Mouse (Mus musculus) hindbrain, embryonic 14.5 days (tissue): ENCODE measurements around the gene Tacc2. TPM values are rescaled to one million over a fixed set of nuclear protein-coding genes. Genes with fewer than 3 reads are reported as not detected.

Experiments
- ATAC-seq: fragments of 200-750 bp; cut with Nextera tagmentation; 2 replicates; pipeline ENCODE4 v1.8.0; 2017; ENCODE audit warnings: moderate number of reproducible peaks, mild to moderate bottlenecking, moderate TSS enrichment, moderate library complexity; ENCODE audit not compliant: low FRiP score
- DNase-seq: peaks from one replicate; pipeline ENCODE4 v3.0.0-alpha.2; 2015; ENCODE audit warnings: low spot score
- H3K27ac ChIP-seq: fragments of 300-500 bp; sonication (generic); 2 replicates; pipeline ENCODE4 v1.5.1; 2014; ENCODE audit warnings: mild to moderate bottlenecking, moderate library complexity
- H3K27me3 ChIP-seq: fragments of 300-500 bp; sonication (generic); 2 replicates; pipeline ENCODE4 v1.6.1; 2014; ENCODE audit warnings: mild to moderate bottlenecking, low read length, mixed read lengths; ENCODE audit not compliant: control insufficient read depth, insufficient read depth
- H3K36me3 ChIP-seq: fragments of 300-500 bp; sonication (generic); replicated peaks from 2 replicates; pipeline ENCODE4 v1.6.1; 2014; ENCODE audit not compliant: control insufficient read depth, insufficient read depth
- H3K4me1 ChIP-seq: fragments of 300-500 bp; sonication (generic); replicated peaks from 2 replicates; pipeline ENCODE4 v1.6.1; 2014; ENCODE audit warnings: antibody characterized with exemption, low read length, mixed read lengths; ENCODE audit not compliant: control insufficient read depth, insufficient read depth
- H3K4me2 ChIP-seq: fragments of 300-500 bp; sonication (generic); replicated peaks from 2 replicates; pipeline ENCODE4 v1.6.1; 2014; ENCODE audit warnings: mild to moderate bottlenecking, moderate library complexity
- H3K4me3 ChIP-seq: fragments of 300-500 bp; sonication (generic); replicated peaks from 2 replicates; pipeline ENCODE4 v1.5.1; 2014; ENCODE audit warnings: mild to moderate bottlenecking, low read length
- H3K9ac ChIP-seq: fragments of 300-500 bp; sonication (generic); 2 replicates; pipeline ENCODE4 v1.6.1; 2014
- H3K9me3 ChIP-seq: fragments of 300-500 bp; sonication (generic); 2 replicates; pipeline ENCODE4 v1.6.1; 2016; ENCODE audit warnings: low read length; ENCODE audit not compliant: control insufficient read depth
- WGBS: fragments of 180-500 bp; shearing (Covaris S2); extraction: QIAGEN DNeasy Blood & Tissue Kit; methylation state at CpG from one replicate; pipeline ENCODE4 v1.1.7; 2014; 5-methylcytosine and 5-hydroxymethylcytosine counted together
- polyA plus RNA-seq: library from polyadenylated mRNA; unstranded; fragments of >200 nt; fragmentation: Nextera tagmentation; extraction: Ambion mirVana; gene quantifications from 2 replicates; pipeline ENCODE4 v1.2.1, GENCODE M21; 2014

Gene Tacc2
- polyA plus RNA-seq, 1 experiment from 2014 or later = 58.9 TPM

DNA sequence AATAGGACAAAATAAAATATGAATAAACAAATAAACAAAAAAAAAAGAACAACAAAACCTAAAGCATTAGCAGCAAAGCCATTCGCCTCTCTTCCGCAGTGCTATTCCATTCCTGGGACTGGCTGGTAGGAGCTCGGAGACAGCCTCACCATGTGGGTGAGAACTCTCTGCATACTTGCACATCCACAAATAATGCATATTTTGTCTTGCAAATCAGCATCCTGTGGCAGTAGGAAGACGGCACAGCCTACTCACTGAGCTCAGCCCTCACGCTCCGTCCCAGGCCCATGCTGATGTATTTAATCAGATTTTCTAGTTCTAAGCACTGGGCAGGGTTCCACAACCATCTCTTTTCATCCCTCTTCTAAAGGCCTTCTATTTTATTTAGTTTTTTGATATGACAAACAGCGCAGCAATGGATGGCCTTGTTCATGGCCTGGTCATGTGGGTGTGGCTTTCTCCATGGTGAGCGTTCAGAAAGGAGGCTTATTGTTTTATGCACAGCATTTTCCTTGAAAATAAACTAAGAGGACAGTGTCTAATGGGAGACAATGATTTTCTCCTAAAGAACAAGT, 226.1 kb downstream of the Tacc2 start:
- Histone ChIP-seq H3K27me3 (no peaks in the 10 kb centered on the region), H3K4me3 (no peak overlapping the region), H3K9ac (no peak overlapping the region), H3K4me2 (no peak overlapping the region), H3K4me1 (no peaks in the 10 kb centered on the region), H3K9me3 (no peaks in the 10 kb centered on the region), H3K27ac (no peak overlapping the region), H3K36me3 (no peaks in the 10 kb centered on the region)
- DNase-seq = no peak
- no peak for ATAC-seq
- WGBS = 66% methylated on average over 8 of the region's 8 CpGs

GRCm38 (mm10) chr7:130804991-130805390, 227.8 kb downstream of the Tacc2 start:
- Histone ChIP-seq H3K27me3 (no peaks in the 10 kb centered on the region), H3K4me1 (no peaks in the 10 kb centered on the region), H3K4me2 (no peak overlapping the region), H3K36me3 (no peaks in the 10 kb centered on the region), H3K27ac (no peak overlapping the region), H3K9ac (no peak overlapping the region), H3K4me3 (no peak overlapping the region), H3K9me3 (no peaks in the 10 kb centered on the region)
- WGBS = 85% methylated on average over 5 of the region's 5 CpGs
- no peak for ATAC-seq
- DNase-seq = no peak

DNA sequence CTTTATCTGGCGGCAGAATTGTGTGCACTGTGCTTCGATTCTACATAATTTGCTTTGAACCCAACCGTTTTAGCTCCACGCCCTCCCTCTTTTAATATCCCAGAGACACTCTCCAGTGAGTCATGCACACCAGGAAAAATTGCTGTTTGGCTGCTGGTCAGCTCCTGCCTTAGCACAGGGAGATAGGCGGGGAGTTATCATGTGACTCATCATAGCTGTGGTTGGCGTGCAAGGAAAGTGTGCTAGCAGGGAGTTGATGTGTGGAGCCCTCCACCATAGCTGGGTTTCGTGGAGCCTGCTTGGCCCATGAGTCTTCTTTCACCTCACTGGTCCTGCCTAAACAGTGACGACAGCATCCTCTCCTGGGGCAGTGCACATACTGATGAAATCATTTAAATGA, 230.5 kb downstream of the Tacc2 start:
- Histone ChIP-seq H3K27me3 (no peaks in the 10 kb centered on the region), H3K4me3 (no peak overlapping the region), H3K4me1 (no peaks in the 10 kb centered on the region), H3K36me3 (no peaks in the 10 kb centered on the region), H3K9me3 (no peaks in the 10 kb centered on the region), H3K27ac (no peak overlapping the region), H3K9ac (no peak overlapping the region), H3K4me2 (no peak overlapping the region)
- whole genome bisulfite sequencing = 74% methylated on average over 8 of the region's 8 CpGs
- ATAC-seq = no peak
- no peak for DNase-seq

- H3K9me3 ChIP-seq = no peaks in the 10 kb centered on the region
- H3K4me2 ChIP-seq = no peak overlapping the region
- 79% methylated on average over 6 of the region's 6 CpGs for WGBS
- ATAC-seq (no peak), DNase-seq (no peak)
- no peaks in the 10 kb centered on the region for H3K36me3 ChIP-seq
- no peaks in the 10 kb centered on the region for H3K4me1 ChIP-seq
- no peak overlapping the region for H3K4me3 ChIP-seq
- H3K9ac ChIP-seq = no peak overlapping the region
- no peaks in the 10 kb centered on the region for H3K27me3 ChIP-seq
- H3K27ac ChIP-seq = no peak overlapping the region
Observed at GRCm38 (mm10) chr7:130808694-130809093, 231.5 kb downstream of the Tacc2 start.

- H3K4me2 ChIP-seq = no peak overlapping the region
- ATAC-seq (no peak), DNase-seq (no peak)
- H3K36me3 ChIP-seq = no peaks in the 10 kb centered on the region
- no peak overlapping the region for H3K4me3 ChIP-seq
- no peak overlapping the region for H3K27ac ChIP-seq
- H3K9me3 ChIP-seq = no peaks in the 10 kb centered on the region
- no peak overlapping the region for H3K9ac ChIP-seq
- no peaks in the 10 kb centered on the region for H3K27me3 ChIP-seq
- 80% methylated on average over 4 of the region's 4 CpGs for WGBS
- no peaks in the 10 kb centered on the region for H3K4me1 ChIP-seq
Observed at GRCm38 (mm10) chr7:130810238-130810637, 233.0 kb downstream of the Tacc2 start.

GRCm38 (mm10) chr7:130812407-130812806, 235.2 kb downstream of the Tacc2 start:
- H3K4me3 ChIP-seq = no peak overlapping the region
- no peaks in the 10 kb centered on the region for H3K27me3 ChIP-seq
- WGBS = 49% methylated on average over 16 of the region's 16 CpGs
- DNase-seq = no peak
- ATAC-seq = no peak
- H3K4me1 ChIP-seq = no peaks in the 10 kb centered on the region
- H3K4me2 ChIP-seq = no peak overlapping the region
- no peak overlapping the region for H3K9ac ChIP-seq
- no peak overlapping the region for H3K27ac ChIP-seq
- no peaks in the 10 kb centered on the region for H3K36me3 ChIP-seq
- H3K9me3 ChIP-seq = no peaks in the 10 kb centered on the region

Other genes starting within 250 kb of the Tacc2 start
- 104 and 108 TPM in 2 replicates for gene Ate1, start 57.1 kb upstream of the Tacc2 start, polyA plus RNA-seq
- gene Nsmce4a, start 4.3 kb upstream of the Tacc2 start, polyA plus RNA-seq = 96.7 and 99.6 TPM in 2 replicates
- not detected in 2 replicates for gene Btbd16, start 196.6 kb downstream of the Tacc2 start, polyA plus RNA-seq